Mouse (Mus musculus): ENCODE measurements around the gene Lix1l.

GRCm38 (mm10) chr3:96596855-96597254 lies 4.1 kb upstream of the Lix1l start:
- TF ChIP-seq POLR2A (IDR thresholded peaks at IDR 0.05; ENCODE audit: borderline replicate concordance, extremely low read depth, insufficient read depth, insufficient read length, poor library complexity, severe bottlenecking) (no peak), CTCF (IDR thresholded peaks at IDR 0.05; ENCODE audit: borderline replicate concordance, extremely low read depth, insufficient read depth, insufficient read length) (no peak)
